Mouse (Mus musculus) lung, adult 2 months (tissue): ENCODE measurements around the gene Grm8.

Experiments used
- CTCF ChIP-seq: fragments of 200-500 bp; IDR thresholded peaks from 2 replicates; pipeline ENCODE4 v1.5.1; 2011; ENCODE audit warnings: mild to moderate bottlenecking, low read length, control low read depth; ENCODE audit not compliant: insufficient read depth
- POLR2A ChIP-seq: fragments of 200-500 bp; IDR thresholded peaks from 2 replicates; pipeline ENCODE4 v1.6.1; 2011; ENCODE audit warnings: low read depth, mild to moderate bottlenecking, control low read depth, low read length, borderline replicate concordance; ENCODE audit errors: extremely low read depth

DNA sequence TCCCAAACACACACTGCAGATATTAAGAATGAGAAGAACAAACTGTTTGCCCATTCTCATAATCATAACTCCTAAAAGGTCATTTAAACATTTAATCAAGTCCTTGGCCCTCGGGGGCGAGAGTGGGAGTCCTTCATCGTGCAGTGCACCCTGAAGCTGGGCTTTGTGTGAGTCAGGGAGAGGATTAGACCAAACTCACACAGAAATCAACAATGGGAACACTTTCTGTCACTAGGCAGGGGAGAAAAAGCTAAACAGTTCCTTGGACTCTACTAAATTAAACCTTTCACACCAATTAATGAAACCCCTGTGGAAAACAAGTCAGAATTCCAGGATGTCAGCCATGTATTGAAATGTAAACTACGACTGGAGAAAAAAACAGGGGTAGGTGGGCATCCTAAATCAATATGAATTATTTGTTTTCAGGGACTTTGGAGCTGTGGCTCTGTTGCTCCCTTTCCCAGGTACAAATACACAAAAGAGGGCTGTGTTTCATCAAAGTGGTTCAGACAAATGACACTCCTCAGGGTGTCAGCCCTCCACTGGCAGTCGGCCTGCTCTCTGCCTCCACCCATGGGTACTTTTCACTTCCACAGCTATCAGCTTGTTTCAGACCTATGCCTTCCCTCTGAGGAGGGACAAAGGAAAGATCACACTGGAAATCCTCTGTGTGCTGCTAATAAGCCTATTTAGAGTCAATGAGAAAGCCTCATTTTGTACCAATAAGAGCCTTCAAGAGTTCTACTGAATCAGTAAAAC is 389.1 kb downstream of the Grm8 start:
- no peak for TF ChIP-seq CTCF
- no peak for TF ChIP-seq POLR2A
